Comparison of ENCODE assay signal across 21 mouse cellular contexts in the genomic region with DNA sequence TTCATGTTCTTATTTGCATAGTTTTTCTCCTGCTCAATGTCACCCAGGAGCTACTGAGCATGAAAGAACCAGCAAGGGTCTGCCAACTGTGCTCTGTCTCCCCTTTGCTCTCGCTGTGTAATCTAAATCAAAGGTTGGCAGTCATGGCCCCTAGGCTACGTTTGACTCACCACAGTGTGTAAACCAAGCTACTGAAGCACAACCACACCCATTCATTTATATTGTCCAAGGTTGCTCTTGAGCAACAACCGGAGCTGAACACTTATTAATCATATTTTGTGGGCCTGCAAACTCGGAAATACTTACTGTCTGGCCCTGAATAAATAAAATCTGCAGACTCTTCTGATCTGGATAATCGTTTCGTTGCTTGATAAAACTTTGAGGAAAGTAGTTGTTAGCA.
DNase-seq lines count a peak whose midpoint lies in the region; ATAC-seq lines count a peak whose summit lies in the region.
"Had no signal": no experiment of that assay in that cellular context is flagged by ENCODE, and none has a peak within 500 bp of the region (broad histone marks: within the 10 kb centered on the region; RNA-seq: fewer than 3 reads in every experiment).

No protein-coding gene starts in this region.

- no peaks in the 10 kb centered on the region for H3K36me3 ChIP-seq in kidney, embryonic 15.5 days
- H3K36me3 ChIP-seq in forebrain, embryonic 13.5 days (ENCODE audit: poor library complexity, severe bottlenecking) = no peaks in the 10 kb centered on the region
- H3K36me3 ChIP-seq: embryonic facial prominence, embryonic 10.5 days; heart, embryonic 15.5 days; midbrain, embryonic 13.5 days had no signal

- H3K4me2 ChIP-seq in kidney, embryonic 15.5 days = no peak overlapping the region
- no peak overlapping the region for H3K4me2 ChIP-seq in forebrain, embryonic 13.5 days
- H3K4me2 ChIP-seq: heart, embryonic 15.5 days; midbrain, embryonic 13.5 days had no signal

- no peak overlapping the region for H3K9ac ChIP-seq in kidney, embryonic 15.5 days
- no peak overlapping the region for H3K9ac ChIP-seq in forebrain, embryonic 13.5 days
- H3K9ac ChIP-seq: heart, embryonic 15.5 days; midbrain, embryonic 13.5 days had no signal

- no peaks in the 10 kb centered on the region; the same call in 1 of the 2 replicates for H3K4me1 ChIP-seq in kidney, embryonic 15.5 days
- no peaks in the 10 kb centered on the region for H3K4me1 ChIP-seq in forebrain, embryonic 13.5 days
- H3K4me1 ChIP-seq: embryonic facial prominence, embryonic 10.5 days; heart, embryonic 15.5 days; midbrain, embryonic 13.5 days had no signal

- H3K4me3 ChIP-seq in kidney, embryonic 15.5 days (replicated peaks) = no peak overlapping the region
- H3K4me3 ChIP-seq in forebrain, embryonic 13.5 days = no peak overlapping the region
- H3K4me3 ChIP-seq: embryonic facial prominence, embryonic 10.5 days; heart, adult 2 months; heart, embryonic 15.5 days; layer of hippocampus, adult 2 months; midbrain, embryonic 13.5 days had no signal

- no peaks in the 10 kb centered on the region for H3K27me3 ChIP-seq in kidney, embryonic 15.5 days
- H3K27me3 ChIP-seq in forebrain, embryonic 13.5 days = no peaks in the 10 kb centered on the region
- H3K27me3 ChIP-seq: heart, embryonic 15.5 days; midbrain, embryonic 13.5 days had no signal

- no peaks in the 10 kb centered on the region for H3K9me3 ChIP-seq in kidney, embryonic 15.5 days (replicated peaks)
- no peaks in the 10 kb centered on the region for H3K9me3 ChIP-seq in forebrain, embryonic 13.5 days (replicated peaks)
- H3K9me3 ChIP-seq: embryonic facial prominence, embryonic 10.5 days; heart, embryonic 15.5 days; midbrain, embryonic 13.5 days had no signal

- no peak for DNase-seq in kidney, postnatal 10 days
- DNase-seq in 416B (ENCODE audit: low read depth) = peak; percentile 27
- peak; percentile 75 for DNase-seq in adrenal gland, adult 2 months
- DNase-seq in fat pad, adult 2 months (ENCODE audit: extremely low read depth, low read depth, low spot score) = peak; percentile 50
- no peak for DNase-seq in right cerebral cortex, postnatal 25 days
- DNase-seq in heart, postnatal 14 days = no peak
- DNase-seq: cerebellum, adult 2 months; gastrocnemius, postnatal 25 days; heart, adult 2 months; kidney, adult 18-20 months; liver; thymus, postnatal 36 days had no signal

- H3K27ac ChIP-seq in kidney, embryonic 15.5 days = no peak overlapping the region
- no peak overlapping the region for H3K27ac ChIP-seq in forebrain, embryonic 13.5 days
- H3K27ac ChIP-seq: embryonic facial prominence, embryonic 10.5 days; heart, adult 2 months; heart, embryonic 15.5 days; layer of hippocampus, adult 2 months; midbrain, embryonic 13.5 days had no signal

- ATAC-seq in kidney, embryonic 15.5 days (replicated peaks; ENCODE audit: low FRiP score) = 0 out of 2 replicates have a peak, but pooled peaks have one; percentile 62
- ATAC-seq in forebrain, embryonic 13.5 days = no peak
- ATAC-seq: forebrain, embryonic 14.5 days; hindbrain, embryonic 16.5 days; lung, postnatal 0 days; midbrain, embryonic 13.5 days had no signal

- intact Hi-C loops in heart, postnatal 14 days (cut with DNase I) = no loop called here

- 41% methylated on average over 6 of the region's 6 CpGs for WGBS in kidney, embryonic 15.5 days
- 70% methylated on average over 6 of the region's 6 CpGs for WGBS in forebrain, embryonic 13.5 days

Comparison
In these comparisons a context has a peak if more than half of its experiments do, and no peak if none do; other contexts are left out.
1. DNase-seq: peak in 416B (single experiment), adrenal gland, adult 2 months (single experiment) and fat pad, adult 2 months (single experiment); none in kidney, postnatal 10 days (single experiment), right cerebral cortex, postnatal 25 days (single experiment) and heart, postnatal 14 days (0 of 2).